In genomic region chr6:137520343-137520704, GRCm38 (mm10) we compare ENCODE assay signal across 28 mouse cellular contexts.
DNase-seq lines count a peak whose midpoint lies in the region; ATAC-seq and TF ChIP-seq lines count a peak whose summit lies in the region.
"Had no signal": no experiment of that assay in that cellular context is flagged by ENCODE, and none has a peak within 500 bp of the region (broad histone marks: within the 10 kb centered on the region; RNA-seq: fewer than 3 reads in every experiment).

No protein-coding gene starts in this region.

- no peak for TF ChIP-seq POLR2A in embryonic fibroblast, embryonic 13.5 days (IDR thresholded peaks at IDR 0.05; ENCODE audit: low read depth, low read length)

- H3K27ac ChIP-seq in hindbrain, embryonic 16.5 days (ENCODE audit: low read depth, low read length), result no peak overlapping the region
- H3K27ac ChIP-seq in hindbrain, embryonic 12.5 days, result no peak overlapping the region
- no peak overlapping the region for H3K27ac ChIP-seq in neural tube, embryonic 11.5 days (ENCODE audit: low read depth, low read length)
- H3K27ac ChIP-seq in embryonic fibroblast, embryonic 13.5 days (ENCODE audit: insufficient read depth, low read length), result peak overlapping the region; percentile 90
- H3K27ac ChIP-seq in neural tube, embryonic 13.5 days (replicated peaks), result peak overlapping the region; percentile 38; the same call in 1 of the 2 replicates
- H3K27ac ChIP-seq: embryonic facial prominence, embryonic 10.5 days; embryonic facial prominence, embryonic 15.5 days; forebrain, embryonic 13.5 days; heart, embryonic 10.5 days; heart, embryonic 15.5 days; hindbrain, postnatal 0 days; kidney, postnatal 0 days; limb, embryonic 13.5 days; liver, embryonic 12.5 days had no signal

- peak; percentile 24; the same call in 1 of the 2 replicates for ATAC-seq in hindbrain, embryonic 16.5 days
- ATAC-seq in hindbrain, embryonic 12.5 days (ENCODE audit: low FRiP score), result no peak
- ATAC-seq in neural tube, embryonic 11.5 days (ENCODE audit: insufficient read depth, low FRiP score, low TSS enrichment), result peak; percentile 13; the same call in 1 of the 2 replicates
- ATAC-seq in neural tube, embryonic 13.5 days (ENCODE audit: low read depth), result 0 out of 2 replicates have a peak, but pooled peaks have one; percentile 22
- ATAC-seq: forebrain, embryonic 13.5 days; liver, embryonic 12.5 days; liver, postnatal 0 days; lung, postnatal 0 days had no signal

- peaks cover 6% of the 10 kb centered on the region; the same call in 1 of the 2 replicates for H3K4me1 ChIP-seq in hindbrain, embryonic 16.5 days (ENCODE audit: control insufficient read depth, insufficient read depth, low read depth, low read length)
- H3K4me1 ChIP-seq in hindbrain, embryonic 12.5 days, result peaks cover 5% of the 10 kb centered on the region
- 0 out of 2 replicates have a peak, but pooled peaks cover 4% of the 10 kb centered on the region for H3K4me1 ChIP-seq in neural tube, embryonic 11.5 days (ENCODE audit: control insufficient read depth, insufficient read depth, low read length)
- H3K4me1 ChIP-seq in embryonic fibroblast, embryonic 13.5 days (ENCODE audit: control insufficient read depth, insufficient read depth, low read length), result peaks cover 11% of the 10 kb centered on the region
- H3K4me1 ChIP-seq in neural tube, embryonic 13.5 days (replicated peaks), result peaks cover 15% of the 10 kb centered on the region
- H3K4me1 ChIP-seq: embryonic facial prominence, embryonic 10.5 days; embryonic facial prominence, embryonic 15.5 days; forebrain, embryonic 13.5 days; heart, embryonic 10.5 days; heart, embryonic 15.5 days; limb, embryonic 13.5 days; liver, embryonic 12.5 days had no signal

- H3K4me3 ChIP-seq in hindbrain, embryonic 16.5 days (ENCODE audit: low read length), result no peak overlapping the region
- no peak overlapping the region for H3K4me3 ChIP-seq in hindbrain, embryonic 12.5 days
- H3K4me3 ChIP-seq in neural tube, embryonic 11.5 days (ENCODE audit: low read depth, low read length), result no peak overlapping the region
- no peak overlapping the region for H3K4me3 ChIP-seq in embryonic fibroblast, embryonic 13.5 days (ENCODE audit: insufficient read depth, low read length)
- no peak overlapping the region for H3K4me3 ChIP-seq in neural tube, embryonic 13.5 days
- H3K4me3 ChIP-seq: embryonic facial prominence, embryonic 10.5 days; embryonic facial prominence, embryonic 15.5 days; forebrain, embryonic 13.5 days; heart, embryonic 10.5 days; heart, embryonic 15.5 days; limb, embryonic 13.5 days; liver, embryonic 12.5 days; megakaryocyte, embryonic 14.5 days had no signal

- H3K27me3 ChIP-seq in hindbrain, embryonic 16.5 days (replicated peaks; ENCODE audit: control insufficient read depth, insufficient read depth, low read length), result no peaks in the 10 kb centered on the region
- H3K27me3 ChIP-seq in hindbrain, embryonic 12.5 days, result no peaks in the 10 kb centered on the region
- H3K27me3 ChIP-seq in neural tube, embryonic 11.5 days (ENCODE audit: control insufficient read depth, insufficient read depth, low read length), result no peaks in the 10 kb centered on the region
- H3K27me3 ChIP-seq in neural tube, embryonic 13.5 days, result no peaks in the 10 kb centered on the region
- H3K27me3 ChIP-seq: embryonic facial prominence, embryonic 15.5 days; forebrain, embryonic 13.5 days; heart, embryonic 15.5 days; limb, embryonic 13.5 days had no signal

- no peaks in the 10 kb centered on the region; the same call in 1 of the 2 replicates for H3K36me3 ChIP-seq in hindbrain, embryonic 16.5 days (ENCODE audit: control insufficient read depth, insufficient read depth, low read length)
- no peaks in the 10 kb centered on the region for H3K36me3 ChIP-seq in hindbrain, embryonic 12.5 days
- no peaks in the 10 kb centered on the region for H3K36me3 ChIP-seq in neural tube, embryonic 11.5 days (ENCODE audit: control insufficient read depth, insufficient read depth, low read length)
- H3K36me3 ChIP-seq in neural tube, embryonic 13.5 days, result no peaks in the 10 kb centered on the region
- H3K36me3 ChIP-seq: embryonic facial prominence, embryonic 10.5 days; heart, embryonic 10.5 days; heart, embryonic 15.5 days; liver, embryonic 12.5 days had no signal

- no peaks in the 10 kb centered on the region for H3K9me3 ChIP-seq in hindbrain, embryonic 16.5 days (ENCODE audit: control insufficient read depth, low read length)
- H3K9me3 ChIP-seq in hindbrain, embryonic 12.5 days (replicated peaks), result no peaks in the 10 kb centered on the region
- H3K9me3 ChIP-seq in neural tube, embryonic 11.5 days (ENCODE audit: control insufficient read depth, low read length), result no peaks in the 10 kb centered on the region
- H3K9me3 ChIP-seq in neural tube, embryonic 13.5 days, result no peaks in the 10 kb centered on the region
- H3K9me3 ChIP-seq: embryonic facial prominence, embryonic 10.5 days; embryonic facial prominence, embryonic 15.5 days; forebrain, embryonic 13.5 days; heart, embryonic 10.5 days; heart, embryonic 15.5 days; limb, embryonic 13.5 days; liver, embryonic 12.5 days had no signal

- WGBS in hindbrain, embryonic 16.5 days, result 74% methylated on average over 8 of the region's 8 CpGs
- WGBS in hindbrain, embryonic 12.5 days, result 84% methylated on average over 8 of the region's 8 CpGs
- 91% methylated on average over 8 of the region's 8 CpGs for WGBS in neural tube, embryonic 11.5 days
- WGBS in neural tube, embryonic 13.5 days, result 62% methylated on average over 8 of the region's 8 CpGs

- no peak for TF ChIP-seq CTCF in embryonic fibroblast, embryonic 13.5 days (IDR thresholded peaks at IDR 0.05; ENCODE audit: borderline replicate concordance, insufficient read depth, low read length)

- no peak overlapping the region for H3K4me2 ChIP-seq in hindbrain, embryonic 16.5 days (ENCODE audit: low read length)
- no peak overlapping the region for H3K4me2 ChIP-seq in hindbrain, embryonic 12.5 days (replicated peaks)
- no peak overlapping the region for H3K4me2 ChIP-seq in neural tube, embryonic 11.5 days (ENCODE audit: low read depth)
- 0 out of 2 replicates have a peak overlapping the region, but pooled peaks have one; percentile 14 for H3K4me2 ChIP-seq in neural tube, embryonic 13.5 days
- H3K4me2 ChIP-seq: embryonic facial prominence, embryonic 15.5 days; forebrain, embryonic 13.5 days; heart, embryonic 15.5 days; limb, embryonic 13.5 days; liver, embryonic 12.5 days had no signal

- no peak for DNase-seq in neural tube, embryonic 11.5 days (ENCODE audit: low spot score)
- no peak for DNase-seq in neural tube, embryonic 10.5 days (ENCODE audit: extremely low spot score, low spot score)
- DNase-seq in cerebellum, postnatal 36 days, result no peak
- DNase-seq in spleen, postnatal 10 days (ENCODE audit: low spot score in 2 of 2), result no peak
- DNase-seq: adrenal gland, postnatal 25 days; cerebellum, adult 2 months; cerebellum, postnatal 14 days; gastrocnemius, postnatal 25 days; heart, adult 11 months; kidney, adult 18-20 months; liver, postnatal 0 days; lung, postnatal 4 days; retina, postnatal 1 day had no signal

- no peak overlapping the region for H3K9ac ChIP-seq in hindbrain, embryonic 16.5 days (ENCODE audit: low read depth, low read length)
- no peak overlapping the region for H3K9ac ChIP-seq in hindbrain, embryonic 12.5 days
- no peak overlapping the region for H3K9ac ChIP-seq in neural tube, embryonic 11.5 days (ENCODE audit: low read length)
- no peak overlapping the region for H3K9ac ChIP-seq in neural tube, embryonic 13.5 days
- H3K9ac ChIP-seq: embryonic facial prominence, embryonic 15.5 days; forebrain, embryonic 13.5 days; heart, embryonic 15.5 days; limb, embryonic 13.5 days; liver, embryonic 12.5 days; liver, postnatal 0 days had no signal

Comparison
In these comparisons a context has a peak if more than half of its experiments do, and no peak if none do; other contexts are left out.
1. H3K27ac ChIP-seq: peak in embryonic fibroblast, embryonic 13.5 days (single experiment) and neural tube, embryonic 13.5 days (single experiment); none in hindbrain, embryonic 16.5 days (single experiment), hindbrain, embryonic 12.5 days (single experiment) and neural tube, embryonic 11.5 days (single experiment).